Mouse (Mus musculus) liver, adult 2 months (tissue): ENCODE measurements around the gene Hic1.

Source experiments
- CTCF ChIP-seq: fragments of 200-500 bp; IDR thresholded peaks from 2 replicates; pipeline ENCODE4 v1.5.1; 2011; ENCODE audit warnings: low read depth, low read length, control low read depth
- POLR2A ChIP-seq: fragments of 200-500 bp; IDR thresholded peaks from 2 replicates; pipeline ENCODE4 v1.6.1; 2011; ENCODE audit warnings: low read length, control low read depth; ENCODE audit not compliant: insufficient read depth; ENCODE audit errors: extremely low read depth

DNA sequence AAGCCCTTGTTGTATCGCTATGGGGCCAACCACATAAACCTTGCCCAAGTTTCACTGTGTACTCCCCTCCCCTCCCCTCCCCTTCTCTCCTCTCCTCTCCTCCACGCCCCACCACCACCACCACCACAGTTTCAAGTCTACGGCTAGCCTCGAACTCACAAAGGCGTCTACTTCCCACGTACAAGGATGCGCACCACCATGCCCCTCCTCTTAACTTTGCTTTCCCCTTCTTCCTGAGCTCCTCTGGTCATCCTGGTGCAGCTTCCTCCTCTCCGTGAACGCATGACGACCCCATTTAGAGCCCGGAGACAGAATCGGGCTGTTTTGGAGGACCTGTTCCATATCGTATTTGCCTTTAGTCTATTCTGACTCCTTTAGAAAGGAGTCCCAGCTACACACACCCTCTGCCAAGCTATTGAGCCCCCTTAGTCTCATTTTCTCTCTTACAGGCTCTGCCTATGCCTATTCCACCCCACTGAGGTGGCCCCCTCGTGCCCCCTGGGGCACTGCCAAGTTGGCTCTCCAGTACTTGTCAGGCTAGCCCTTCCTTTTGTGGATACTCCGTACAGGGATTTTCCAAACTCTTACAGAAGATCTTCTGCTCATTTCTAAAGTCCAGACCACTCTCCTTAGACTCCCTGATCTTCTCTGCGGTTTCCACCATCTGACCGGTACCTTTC is 2.0 kb upstream of the Hic1 start:
- TF ChIP-seq CTCF (no peak), POLR2A (no peak)
